8 mouse cellular contexts compared by ENCODE assay signal in the genomic region with DNA sequence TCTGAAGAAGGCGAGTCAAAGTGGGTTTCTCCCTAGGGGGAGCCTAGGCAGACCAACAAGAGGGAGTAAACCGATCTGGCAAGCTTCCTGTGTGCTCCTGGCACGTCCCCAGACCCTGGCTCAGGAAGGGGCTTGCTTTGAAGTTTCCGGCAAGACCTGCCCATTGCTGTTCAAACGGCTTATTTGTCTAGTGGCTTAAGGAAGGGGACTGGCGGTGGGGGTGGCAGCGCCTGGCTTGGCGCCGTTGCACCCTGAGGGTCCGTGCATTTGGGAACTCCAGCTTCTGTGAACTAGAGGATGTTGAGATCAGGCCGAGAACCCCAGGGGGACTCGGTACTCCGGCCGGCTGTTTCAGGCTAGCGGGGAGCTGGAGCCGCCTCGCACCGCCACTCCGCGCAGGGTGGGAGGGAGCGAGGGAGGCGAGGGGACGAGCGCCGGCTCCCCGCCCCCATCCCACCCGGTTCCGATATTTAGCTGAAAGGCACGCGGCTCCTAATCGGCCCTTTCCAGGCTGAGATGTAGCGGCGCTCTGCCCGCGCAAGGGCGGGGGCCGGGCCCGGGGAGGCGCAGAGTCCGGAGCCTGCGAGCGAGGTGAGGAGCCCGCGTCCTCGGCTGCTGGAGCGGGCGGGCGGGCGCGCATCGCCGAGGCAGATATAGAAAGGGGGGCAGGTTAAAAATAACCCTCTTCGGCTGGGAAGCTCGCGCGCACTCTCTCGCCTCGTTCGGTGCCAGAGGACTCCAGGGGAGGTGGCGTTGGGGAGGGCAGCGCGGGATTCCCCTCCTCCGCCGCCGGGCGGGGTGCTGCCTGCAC. TPM values are rescaled to one million over a fixed set of nuclear protein-coding genes. Genes with fewer than 3 reads are reported as not detected.
DNase-seq lines count a peak whose midpoint lies in the region; ATAC-seq and TF ChIP-seq lines count a peak whose summit lies in the region.

No protein-coding gene starts in this region.

- no peaks in the 10 kb centered on the region; the same call in 1 of the 2 replicates for H3K36me3 ChIP-seq in embryonic facial prominence, embryonic 11.5 days (replicated peaks; ENCODE audit: control insufficient read depth, insufficient read depth, low read depth, low read length)
- H3K36me3 ChIP-seq in kidney, adult 2 months (ENCODE audit: control insufficient read depth, insufficient read depth, low read length), result no peaks in the 10 kb centered on the region
- peaks cover 23% of the 10 kb centered on the region; the same call in 1 of the 2 replicates for H3K36me3 ChIP-seq in limb, embryonic 12.5 days
- no peaks in the 10 kb centered on the region for H3K36me3 ChIP-seq in midbrain, embryonic 13.5 days
- H3K36me3 ChIP-seq in splenic B cell, adult 2 months (ENCODE audit: control insufficient read depth, insufficient read depth, low read length, poor library complexity, severe bottlenecking), result no peaks in the 10 kb centered on the region

- peaks cover 23% of the 10 kb centered on the region for H3K4me1 ChIP-seq in embryonic facial prominence, embryonic 11.5 days (ENCODE audit: control insufficient read depth, insufficient read depth, low read length)
- H3K4me1 ChIP-seq in kidney, adult 2 months (ENCODE audit: control insufficient read depth, insufficient read depth, low read length), result peaks cover 22% of the 10 kb centered on the region
- H3K4me1 ChIP-seq in limb, embryonic 12.5 days (replicated peaks), result peaks cover 89% of the 10 kb centered on the region
- peaks cover 81% of the 10 kb centered on the region for H3K4me1 ChIP-seq in midbrain, embryonic 13.5 days (replicated peaks)

- under 1% methylated on average over 57 of the region's 66 CpGs for WGBS in embryonic facial prominence, embryonic 11.5 days
- WGBS in kidney, adult 2 months, result 5% methylated on average over 66 of the region's 66 CpGs
- WGBS in limb, embryonic 12.5 days, result under 1% methylated on average over 65 of the region's 66 CpGs
- under 1% methylated on average over 63 of the region's 66 CpGs for WGBS in midbrain, embryonic 13.5 days

- H3K9ac ChIP-seq in embryonic facial prominence, embryonic 11.5 days (replicated peaks; ENCODE audit: low read length), result peak overlapping the region; percentile 77
- peak overlapping the region; percentile 77 for H3K9ac ChIP-seq in limb, embryonic 12.5 days (replicated peaks)
- H3K9ac ChIP-seq in midbrain, embryonic 13.5 days (replicated peaks), result peak overlapping the region; percentile 93

- TF ChIP-seq CTCF in kidney, adult 2 months (conservative IDR thresholded peaks at IDR 0.05; ENCODE audit: insufficient read depth, insufficient read length, low read depth, low read length), result no peak

- peak; percentile 32 to 50 for DNase-seq in thymus, adult 18-20 months
- no peak for DNase-seq in thymus, postnatal 10 days (ENCODE audit: low spot score in 2 of 2)
- DNase-seq in embryonic facial prominence, embryonic 11.5 days (ENCODE audit: low spot score), result peak; percentile 79
- DNase-seq in heart, adult 9 months (ENCODE audit: low spot score in 2 of 2), result peak; percentile 81 to 84
- DNase-seq in kidney, adult 2 months, result peak; percentile 67
- DNase-seq in splenic B cell, adult 2 months (ENCODE audit: low read depth, low spot score), result peak; percentile 28

- H3K27me3 ChIP-seq in embryonic facial prominence, embryonic 11.5 days (ENCODE audit: control insufficient read depth, insufficient read depth, low read length), result no peaks in the 10 kb centered on the region
- H3K27me3 ChIP-seq in kidney, adult 2 months (replicated peaks; ENCODE audit: control insufficient read depth, insufficient read depth, low read length), result no peaks in the 10 kb centered on the region
- no peaks in the 10 kb centered on the region for H3K27me3 ChIP-seq in limb, embryonic 12.5 days
- no peaks in the 10 kb centered on the region for H3K27me3 ChIP-seq in midbrain, embryonic 13.5 days
- H3K27me3 ChIP-seq in splenic B cell, adult 2 months (ENCODE audit: control insufficient read depth, insufficient read depth, low read length, poor library complexity, severe bottlenecking), result no peaks in the 10 kb centered on the region

- H3K4me3 ChIP-seq in embryonic facial prominence, embryonic 11.5 days (ENCODE audit: low read depth, low read length), result peak overlapping the region; percentile 59
- H3K4me3 ChIP-seq in kidney, adult 2 months (ENCODE audit: insufficient read depth, low read depth, low read length), result peak overlapping the region; percentile 48
- peak overlapping the region; percentile 65 for H3K4me3 ChIP-seq in limb, embryonic 12.5 days (replicated peaks)
- H3K4me3 ChIP-seq in midbrain, embryonic 13.5 days (replicated peaks), result peak overlapping the region; percentile 70

- H3K27ac ChIP-seq in embryonic facial prominence, embryonic 11.5 days (replicated peaks; ENCODE audit: low read depth, low read length), result peak overlapping the region; percentile 87
- H3K27ac ChIP-seq in kidney, adult 2 months (ENCODE audit: insufficient read depth, low read depth, low read length), result peak overlapping the region; percentile 34
- peak overlapping the region; percentile 90 for H3K27ac ChIP-seq in limb, embryonic 12.5 days
- peak overlapping the region; percentile 99 for H3K27ac ChIP-seq in midbrain, embryonic 13.5 days

- peak overlapping the region; percentile 98 for H3K4me2 ChIP-seq in embryonic facial prominence, embryonic 11.5 days (ENCODE audit: low read depth, low read length)
- H3K4me2 ChIP-seq in limb, embryonic 12.5 days, result peak overlapping the region; percentile 100
- H3K4me2 ChIP-seq in midbrain, embryonic 13.5 days (replicated peaks), result peak overlapping the region; percentile 99

- TF ChIP-seq POLR2A in kidney, adult 2 months (IDR thresholded peaks at IDR 0.05; ENCODE audit: low read depth, low read length), result no peak

- no peaks in the 10 kb centered on the region for H3K9me3 ChIP-seq in embryonic facial prominence, embryonic 11.5 days (replicated peaks; ENCODE audit: control insufficient read depth, low read length)
- no peaks in the 10 kb centered on the region for H3K9me3 ChIP-seq in limb, embryonic 12.5 days
- H3K9me3 ChIP-seq in midbrain, embryonic 13.5 days, result no peaks in the 10 kb centered on the region

- peak; percentile 25 for ATAC-seq in embryonic facial prominence, embryonic 11.5 days (replicated peaks; ENCODE audit: insufficient number of reproducible peaks, low FRiP score, low TSS enrichment, low read depth)
- ATAC-seq in limb, embryonic 12.5 days (ENCODE audit: insufficient number of reproducible peaks, insufficient read depth, low FRiP score, low TSS enrichment, low read depth), result peak; percentile 27; the same call in 1 of the 2 replicates
- ATAC-seq in midbrain, embryonic 13.5 days, result peak; percentile 65

RNA-seq across cellular contexts. Expression of a gene that starts 46.8 kb away (rescaled TPM):
- 45.1 and 46.7 TPM in 2 replicates for polyA plus RNA-seq in embryonic facial prominence, embryonic 11.5 days (2014; fragmentation: Nextera tagmentation; extraction: Ambion mirVana)
- 89.1 and 123 TPM in 2 replicates for polyA plus RNA-seq in kidney, adult 2 months (2012; rRNA removed)
- polyA plus RNA-seq in limb, embryonic 12.5 days (2016; fragmentation: Nextera tagmentation; extraction: Ambion mirVana), result 54.1 and 61.2 TPM in 2 replicates
- polyA plus RNA-seq in midbrain, embryonic 13.5 days (2015; fragmentation: Nextera tagmentation; extraction: Ambion mirVana), result 38.5 and 46.0 TPM in 2 replicates

Comparison
In these comparisons a context has a peak if more than half of its experiments do, and no peak if none do; other contexts are left out.
1. DNase-seq: peak in thymus, adult 18-20 months (2 of 2), embryonic facial prominence, embryonic 11.5 days (single experiment), heart, adult 9 months (2 of 2), kidney, adult 2 months (single experiment) and splenic B cell, adult 2 months (single experiment); none in thymus, postnatal 10 days (0 of 2).
2. H3K27ac ChIP-seq: peak in every context shown above with its lines; median percentile 99 in midbrain, embryonic 13.5 days; 90 in limb, embryonic 12.5 days; 87 in embryonic facial prominence, embryonic 11.5 days; 34 in kidney, adult 2 months.
3. Peak in every context shown above with its lines, with median percentiles within 50 percentile points of each other: ATAC-seq, H3K4me2 ChIP-seq, H3K4me3 ChIP-seq and H3K9ac ChIP-seq.